Mouse (Mus musculus) CH12.LX (cell line): ENCODE data around the gene Krtap13. TPM values are rescaled to one million over a fixed set of nuclear protein-coding genes. Genes with fewer than 3 reads are reported as not detected.
"Not testable (repeated sequence)": the region's sequence is repeated elsewhere in the genome, so short reads cannot be mapped to it uniquely, and the experiment has no call there.

Experiments
- DNase-seq: peaks from one replicate; pipeline ENCODE4 v3.0.0-alpha.2; 2013; ENCODE audit errors: extremely low read depth
- H3K27ac ChIP-seq: 2 replicates; pipeline ENCODE4 v1.5.1; 2012; ENCODE audit warnings: low read depth, mild to moderate bottlenecking, control low read depth, moderate library complexity; ENCODE audit not compliant: insufficient read depth
- H3K27me3 ChIP-seq: replicated peaks from 2 replicates; pipeline ENCODE3; 2012; ENCODE audit warnings: inconsistent platforms
- H3K36me3 ChIP-seq, 2 experiments: replicated peaks in 1 of 2; 2 replicates each; pipeline versions ENCODE3 to v1.6.1; 2012; ENCODE audit warnings: inconsistent platforms in 1 of 2, low read length in 1 of 2, mild to moderate bottlenecking in 1 of 2, mixed read lengths in 1 of 2, moderate library complexity in 1 of 2; ENCODE audit not compliant: control insufficient read depth in 1 of 2, insufficient read depth in 1 of 2
- H3K4me1 ChIP-seq, 2 experiments: 2 replicates each; pipeline ENCODE4 v1.6.1; 2012; ENCODE audit warnings: inconsistent platforms in 1 of 2, moderate library complexity in 1 of 2; ENCODE audit not compliant: insufficient read depth in 2 of 2, control insufficient read depth in 1 of 2
- H3K4me2 ChIP-seq: 2 replicates; pipeline ENCODE4 v1.6.1; 2012; ENCODE audit warnings: low read depth, mild to moderate bottlenecking, control low read depth; ENCODE audit not compliant: poor library complexity, insufficient read depth, severe bottlenecking
- H3K4me3 ChIP-seq, 3 experiments: fragments of 150-350 bp in 1 of 3; sonication (generic) in 1 of 3; replicated peaks in 1 of 3; 2 replicates each; pipeline versions ENCODE3 to v1.5.1; 2011 to 2012; ENCODE audit warnings: low read depth in 2 of 3, low read length in 2 of 3, mild to moderate bottlenecking in 2 of 3, moderate library complexity in 2 of 3, control low read depth in 1 of 3, improper control_type of control experiment in 1 of 3, inconsistent platforms in 1 of 3, mixed read lengths in 1 of 3; ENCODE audit not compliant: poor library complexity in 1 of 3
- H3K79me2 ChIP-seq: replicated peaks from 2 replicates; pipeline ENCODE4 v1.6.1; 2012; ENCODE audit warnings: mild to moderate bottlenecking, moderate library complexity; ENCODE audit not compliant: control insufficient read depth, poor library complexity, insufficient read depth, severe bottlenecking; ENCODE audit errors: extremely low read depth
- H3K9ac ChIP-seq: 2 replicates; pipeline ENCODE4 v1.6.1; 2012; ENCODE audit warnings: low read depth, mild to moderate bottlenecking, control low read depth, moderate library complexity; ENCODE audit not compliant: insufficient read depth
- H3K9me3 ChIP-seq: replicated peaks from 2 replicates; pipeline ENCODE3; 2012; ENCODE audit warnings: low read length, inconsistent platforms, mixed read lengths
- BHLHE40 ChIP-seq: IDR thresholded peaks from 2 replicates; pipeline ENCODE4 v1.6.1; 2011; ENCODE audit warnings: mild to moderate bottlenecking, low read depth, low read length, improper control_type of control experiment
- CHD1 ChIP-seq: IDR thresholded peaks from 2 replicates; pipeline ENCODE4 v1.6.1; 2012; ENCODE audit warnings: low read depth, low read length, improper control_type of control experiment, inconsistent platforms
- ELF1 ChIP-seq: IDR thresholded peaks from 2 replicates; pipeline ENCODE4 v1.6.1; 2014; ENCODE audit warnings: low read depth, mild to moderate bottlenecking, inconsistent platforms, low read length, improper control_type of control experiment
- EP300 ChIP-seq: IDR thresholded peaks from 2 replicates; pipeline ENCODE4 v1.6.1; 2011; ENCODE audit warnings: low read length, improper control_type of control experiment
- ETS1 ChIP-seq: conservative IDR thresholded peaks from 2 replicates; pipeline ENCODE4 v1.6.1; 2012; ENCODE audit warnings: low read depth, mild to moderate bottlenecking, inconsistent platforms, low read length, improper control_type of control experiment, moderate library complexity
- GABPA ChIP-seq: IDR thresholded peaks from 2 replicates; pipeline ENCODE4 v1.6.1; 2012; ENCODE audit warnings: low read depth, low read length, improper control_type of control experiment, inconsistent platforms; ENCODE audit not compliant: insufficient replicate concordance
- JUND ChIP-seq: conservative IDR thresholded peaks from 2 replicates; pipeline ENCODE4 v1.6.1; 2011; ENCODE audit warnings: low read depth, low read length, improper control_type of control experiment
- MAFK ChIP-seq: IDR thresholded peaks from 2 replicates; pipeline ENCODE4 v1.6.1; 2011; ENCODE audit warnings: low read length, improper control_type of control experiment; ENCODE audit not compliant: insufficient replicate concordance
- MAZ ChIP-seq: IDR thresholded peaks from 2 replicates; pipeline ENCODE4 v1.6.1; 2012; ENCODE audit warnings: low read depth, mild to moderate bottlenecking, inconsistent platforms, low read length, improper control_type of control experiment, moderate library complexity
- MXI1 ChIP-seq: IDR thresholded peaks from 2 replicates; pipeline ENCODE4 v1.6.1; 2011; ENCODE audit warnings: mild to moderate bottlenecking, low read depth, low read length, improper control_type of control experiment
- MYC ChIP-seq: IDR thresholded peaks from 2 replicates; pipeline ENCODE4 v1.6.1; 2011; ENCODE audit warnings: low read depth, mild to moderate bottlenecking, improper control_type of control experiment, low read length
- NELFE ChIP-seq: IDR thresholded peaks from 2 replicates; pipeline ENCODE4 v1.6.1; 2011; ENCODE audit warnings: low read depth, low read length, improper control_type of control experiment
- NRF1 ChIP-seq: IDR thresholded peaks from 2 replicates; pipeline ENCODE4 v1.6.1; 2014; ENCODE audit warnings: low read depth, mild to moderate bottlenecking, inconsistent platforms, low read length, improper control_type of control experiment, moderate library complexity
- PAX5 ChIP-seq: IDR thresholded peaks from 2 replicates; pipeline ENCODE4 v1.6.1; 2012; ENCODE audit warnings: low read length, inconsistent platforms, mixed read lengths
- POLR2AphosphoS2 ChIP-seq: IDR thresholded peaks from 2 replicates; pipeline ENCODE4 v1.6.1; 2011; ENCODE audit warnings: low read depth, low read length, improper control_type of control experiment
- RCOR1 ChIP-seq: conservative IDR thresholded peaks from 2 replicates; pipeline ENCODE4 v1.6.1; 2012; ENCODE audit warnings: low read depth, mild to moderate bottlenecking, inconsistent platforms, low read length, improper control_type of control experiment
- SIN3A ChIP-seq: IDR thresholded peaks from 2 replicates; pipeline ENCODE4 v1.6.1; 2012; ENCODE audit warnings: low read length, improper control_type of control experiment, inconsistent platforms
- SMC3 ChIP-seq: IDR thresholded peaks from 2 replicates; pipeline ENCODE4 v1.6.1; 2011; ENCODE audit warnings: low read depth, low read length, improper control_type of control experiment
- USF1 ChIP-seq: IDR thresholded peaks from 2 replicates; pipeline ENCODE4 v1.6.1; 2014; ENCODE audit warnings: low read depth, mild to moderate bottlenecking, inconsistent platforms, low read length, improper control_type of control experiment
- USF2 ChIP-seq: conservative IDR thresholded peaks from 2 replicates; pipeline ENCODE4 v1.6.1; 2011; ENCODE audit warnings: low read depth, low read length, improper control_type of control experiment
- ZC3H11A ChIP-seq: IDR thresholded peaks from 2 replicates; pipeline ENCODE4 v1.6.1; 2012; ENCODE audit warnings: low read depth, mild to moderate bottlenecking, inconsistent platforms, low read length, improper control_type of control experiment
- ZKSCAN1 ChIP-seq: IDR thresholded peaks from 2 replicates; pipeline ENCODE4 v1.6.1; 2012; ENCODE audit warnings: low read depth, inconsistent platforms, low read length, improper control_type of control experiment, borderline replicate concordance
- ZNF384 ChIP-seq: IDR thresholded peaks from 2 replicates; pipeline ENCODE4 v1.6.1; 2012; ENCODE audit warnings: low read depth, low read length, improper control_type of control experiment, inconsistent platforms
- dilution Hi-C: fragments of 300-500 bp; cut with MboI; formaldehyde crosslinking; loops from 2 replicates; pipeline ENCODE4 v1.14.3; 2020; ENCODE audit warnings: low sequenced_read_pairs; ENCODE audit not compliant: extremely low pct_unique_long_range_greater_than_20kb, extremely low pct_ligation_motif_present
- in situ Hi-C: fragments of 300-500 bp; cut with MboI; formaldehyde crosslinking; loops from 3 replicates; pipeline ENCODE4 v1.14.3; 2019; ENCODE audit warnings: low sequenced_read_pairs, low pct_ligation_motif_present, low pct_unique_long_range_greater_than_20kb, mixed read lengths
- polyA plus RNA-seq: library from polyadenylated mRNA; unstranded; fragments of >175 nt; gene quantifications from 2 replicates; pipeline ENCODE4 v1.2.1, GENCODE M21; 2012; ENCODE audit warnings: low read depth; ENCODE audit not compliant: insufficient read length
- total RNA-seq, 2 experiments: library from RNA; depleted of rRNA; stranded (reverse); fragments of 300-350 nt in 1 of 2; fragments of >200 nt in 1 of 2; gene quantifications; 2 replicates each; pipeline ENCODE4 v1.2.3; 2012 to 2014

Krtap13 gene
- total RNA-seq (2012; rRNA removed) (not detected in 2 replicates), total RNA-seq (2014; rRNA removed) (not detected in 2 replicates), polyA plus RNA-seq (not detected in 2 replicates)

DNA sequence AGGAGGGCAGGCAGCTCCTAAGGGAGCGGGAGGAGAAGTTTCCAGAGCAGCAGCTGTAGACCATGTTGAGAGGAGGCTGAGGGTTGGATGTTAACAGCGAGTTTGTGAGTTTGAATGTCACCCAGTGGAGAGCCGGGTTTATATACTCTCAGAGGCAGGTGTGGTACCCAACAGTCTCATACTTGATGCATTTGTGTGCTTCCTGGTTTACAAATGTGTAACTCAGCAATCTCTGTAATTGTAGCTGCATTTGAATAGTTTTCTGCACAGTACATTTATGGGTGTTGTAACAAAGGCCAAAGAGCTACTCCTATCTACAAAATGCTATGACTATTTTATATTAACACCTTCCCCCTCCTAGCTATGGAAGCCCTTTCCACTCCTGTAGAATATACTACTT, at the start of gene Krtap13:
TSS of gene Krtap13 (minus strand) at position 101 of the 400 bp plus-strand sequence.
- H3K4me3 ChIP-seq, H3K9ac ChIP-seq, H3K27ac ChIP-seq, DNase-seq, dilution Hi-C loops, H3K4me2 ChIP-seq, H3K36me3 ChIP-seq, H3K4me1 ChIP-seq, H3K27me3 ChIP-seq, in situ Hi-C loops, H3K79me2 ChIP-seq: not testable (repeated sequence)
- H3K9me3 ChIP-seq = peaks cover 38% of the 10 kb centered on the region

DNA sequence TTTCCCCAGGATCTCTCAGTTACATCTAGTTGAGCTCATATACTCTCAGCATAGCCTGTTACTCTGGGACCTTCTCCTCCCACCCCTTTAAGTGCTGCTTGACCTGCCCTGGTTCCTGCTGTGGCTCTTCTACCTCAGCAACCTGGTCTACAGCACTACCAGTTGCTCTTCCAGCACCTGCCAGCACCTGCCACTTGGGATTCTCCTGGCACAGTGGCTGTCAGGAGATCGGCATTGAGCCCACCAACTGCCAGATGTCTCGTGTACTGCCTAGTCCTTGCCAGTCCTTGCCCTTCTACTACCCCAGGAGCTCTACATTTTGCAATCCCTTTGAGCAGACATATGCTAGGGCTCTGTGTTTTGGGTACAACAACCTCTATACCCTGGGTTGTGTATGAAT, 35.4 kb upstream of the Krtap13 start:
- H3K27ac ChIP-seq = no peak overlapping the region
- no peaks in the 10 kb centered on the region for H3K79me2 ChIP-seq
- peaks cover 43% of the 10 kb centered on the region for H3K9me3 ChIP-seq
- no peak overlapping the region for H3K9ac ChIP-seq
- in situ Hi-C loops = no loop called here
- no peaks in the 10 kb centered on the region for H3K4me1 ChIP-seq
- no peak for TF ChIP-seq JUND
- no peak for TF ChIP-seq POLR2AphosphoS2
- TF ChIP-seq MAFK = no peak
- TF ChIP-seq ZNF384 = no peak
- TF ChIP-seq USF2 = no peak
- no peak for TF ChIP-seq USF1
- no peak for TF ChIP-seq ZC3H11A
- TF ChIP-seq PAX5 = no peak
- TF ChIP-seq BHLHE40 = no peak
- no peak for TF ChIP-seq MXI1
- no peak for TF ChIP-seq EP300
- no peak for TF ChIP-seq ZKSCAN1
- DNase-seq = no peak
- no peaks in the 10 kb centered on the region for H3K36me3 ChIP-seq
- no peaks in the 10 kb centered on the region for H3K27me3 ChIP-seq
- H3K4me2 ChIP-seq = no peak overlapping the region
- no peak overlapping the region for H3K4me3 ChIP-seq
- dilution Hi-C loops = no loop called here

DNA sequence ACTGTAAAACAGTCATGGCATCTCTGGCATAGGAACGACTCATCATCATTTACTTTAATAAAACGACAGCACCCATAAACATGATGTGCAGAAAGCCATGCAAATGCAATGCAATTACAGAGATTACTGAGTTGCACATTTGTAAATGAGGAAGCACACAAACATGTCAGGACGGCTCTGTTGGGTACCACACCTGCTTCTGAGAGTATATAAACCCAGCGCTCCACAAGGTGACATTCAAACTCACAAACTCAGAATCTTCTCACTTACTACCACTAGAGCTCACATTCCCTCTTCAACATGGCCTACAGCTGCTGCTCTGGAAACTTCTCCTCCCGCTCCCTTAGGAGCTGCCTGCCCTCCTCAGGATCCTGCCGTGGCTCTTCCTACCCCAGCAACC, 26.2 kb upstream of the Krtap13 start, which contains the start of gene Gm5965:
TSS of gene Gm5965 (plus strand) at position 301 of the 400 bp plus-strand sequence.
- H3K27ac ChIP-seq = no peak within 1 kb of the TSS
- H3K36me3 ChIP-seq = no peaks in the 10 kb centered on the region
- no peak within 1 kb of the TSS for H3K4me2 ChIP-seq
- H3K27me3 ChIP-seq = no peaks in the 10 kb centered on the region
- no peaks in the 10 kb centered on the region for H3K4me1 ChIP-seq
- no peak within 1 kb of the TSS for H3K9ac ChIP-seq
- no peak within 1 kb of the TSS for H3K4me3 ChIP-seq
- in situ Hi-C loops = no loop called here
- dilution Hi-C loops = no loop called here
- TF ChIP-seq JUND (no peak), USF2 (no peak), MYC (no peak), CHD1 (no peak), ETS1 (no peak), PAX5 (no peak), ZKSCAN1 (no peak), GABPA (no peak), NELFE (no peak), NRF1 (no peak), RCOR1 (no peak), POLR2AphosphoS2 (no peak), BHLHE40 (no peak), SMC3 (no peak), ELF1 (no peak), MAZ (no peak), SIN3A (no peak), EP300 (no peak), ZC3H11A (no peak)
- peaks cover 51% of the 10 kb centered on the region for H3K9me3 ChIP-seq
- no peaks in the 10 kb centered on the region for H3K79me2 ChIP-seq
- DNase-seq = no peak
